Mouse (Mus musculus) midbrain, embryonic 13.5 days (tissue): ENCODE measurements at regions not wholly inside any gene's neighbourhood (a gene's known extent, or its start where the extent isn't known, plus 50 kb on each side); places are given as distances from the start of the nearest gene placed in this dataset.

Source experiments
- ATAC-seq: fragments of 200-750 bp; cut with Nextera tagmentation; 2 replicates; pipeline ENCODE4 v1.8.0; 2017; ENCODE audit warnings: mild to moderate bottlenecking, moderate TSS enrichment, moderate library complexity
- H3K27ac ChIP-seq: fragments of 300-500 bp; sonication (generic); 2 replicates; pipeline ENCODE4 v1.5.1; 2015; ENCODE audit warnings: inconsistent platforms, mild to moderate bottlenecking, moderate library complexity
- H3K27me3 ChIP-seq: fragments of 300-500 bp; sonication (generic); 2 replicates; pipeline ENCODE4 v1.6.1; 2015; ENCODE audit warnings: mild to moderate bottlenecking, inconsistent platforms
- H3K36me3 ChIP-seq: fragments of 300-500 bp; sonication (generic); 2 replicates; pipeline ENCODE4 v1.6.1; 2015; ENCODE audit warnings: mild to moderate bottlenecking, inconsistent platforms
- H3K4me1 ChIP-seq: fragments of 300-500 bp; sonication (generic); replicated peaks from 2 replicates; pipeline ENCODE4 v1.6.1; 2015; ENCODE audit warnings: inconsistent platforms
- H3K4me2 ChIP-seq: fragments of 300-500 bp; sonication (generic); replicated peaks from 2 replicates; pipeline ENCODE4 v1.6.1; 2015; ENCODE audit warnings: moderate library complexity, mild to moderate bottlenecking, inconsistent platforms
- H3K4me3 ChIP-seq: fragments of 300-500 bp; sonication (generic); replicated peaks from 2 replicates; pipeline ENCODE4 v1.5.1; 2015; ENCODE audit warnings: mild to moderate bottlenecking, inconsistent platforms
- H3K9ac ChIP-seq: fragments of 300-500 bp; sonication (generic); replicated peaks from 2 replicates; pipeline ENCODE4 v1.6.1; 2015; ENCODE audit warnings: mild to moderate bottlenecking, inconsistent platforms
- H3K9me3 ChIP-seq: fragments of 300-500 bp; sonication (generic); 2 replicates; pipeline ENCODE4 v1.6.1; 2016; ENCODE audit warnings: mild to moderate bottlenecking, inconsistent platforms
- WGBS: fragments of 180-500 bp; shearing (Covaris S2); methylation state at CpG from one replicate; pipeline ENCODE4 v1.1.7; 2015; 5-methylcytosine and 5-hydroxymethylcytosine counted together

- Histone ChIP-seq H3K9ac (no peak overlapping the region), H3K9me3 (no peaks in the 10 kb centered on the region), H3K4me2 (no peak overlapping the region), H3K36me3 (no peaks in the 10 kb centered on the region), H3K27ac (no peak overlapping the region), H3K27me3 (no peaks in the 10 kb centered on the region), H3K4me3 (no peak overlapping the region), H3K4me1 (no peaks in the 10 kb centered on the region)
- ATAC-seq, result no peak
- WGBS, result 92% methylated on average over 1 of the region's 1 CpGs
Observed at GRCm38 (mm10) chr2:148549618-148550017, 106.3 kb upstream of the Cd93 start.

DNA sequence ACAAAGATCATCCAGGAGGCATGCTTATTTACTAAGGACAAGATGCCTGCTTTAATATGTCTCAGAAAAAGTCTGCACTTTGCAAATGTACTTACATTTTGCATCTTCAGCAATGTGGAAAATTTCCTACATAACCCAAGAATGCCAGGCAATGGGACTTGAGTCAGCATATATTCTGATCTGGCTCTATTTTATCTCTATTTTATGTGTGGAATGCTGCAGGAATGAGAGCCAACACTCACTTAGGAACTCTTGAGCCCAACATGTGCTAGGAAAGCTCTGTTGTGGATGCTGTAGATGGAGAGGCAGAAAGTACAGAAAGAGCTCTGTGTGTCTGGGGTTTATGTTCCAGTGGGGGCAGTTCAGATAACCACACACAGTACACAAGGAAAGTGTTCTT, 99.0 kb upstream of the Cd93 start:
- Histone ChIP-seq H3K27me3 (no peaks in the 10 kb centered on the region), H3K4me2 (no peak overlapping the region), H3K36me3 (no peaks in the 10 kb centered on the region), H3K9me3 (no peaks in the 10 kb centered on the region), H3K9ac (no peak overlapping the region), H3K27ac (no peak overlapping the region), H3K4me3 (no peak overlapping the region), H3K4me1 (no peaks in the 10 kb centered on the region)
- no peak for ATAC-seq

DNA sequence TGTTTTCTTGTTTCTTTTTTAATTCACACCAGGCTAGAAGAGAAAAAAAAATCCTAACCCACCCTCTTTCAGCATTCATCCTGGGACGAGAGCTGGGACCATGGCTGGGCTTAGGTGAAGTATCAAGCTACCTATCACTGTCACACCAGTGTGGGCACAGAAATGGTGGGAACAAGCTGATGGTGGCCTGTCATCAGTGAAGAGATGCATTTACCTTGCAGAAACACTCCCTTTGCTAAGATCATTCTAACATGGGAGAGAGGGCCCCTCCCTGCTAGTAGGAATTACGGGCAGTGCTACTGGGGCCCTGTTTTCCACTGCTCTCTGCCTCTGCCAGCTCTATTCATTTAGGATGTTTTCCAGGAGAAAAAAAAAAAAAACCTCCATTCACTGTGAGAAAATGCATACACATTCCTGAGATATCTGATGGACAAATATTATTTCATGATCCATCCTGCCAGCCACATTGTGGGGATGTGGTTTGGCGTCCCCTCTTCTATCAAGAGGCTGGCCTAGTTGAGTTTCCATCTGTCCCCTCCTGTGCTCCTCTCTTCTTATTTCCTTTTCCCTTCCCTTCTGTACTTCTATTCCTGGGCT, 94.6 kb upstream of the Cd93 start:
- no peaks in the 10 kb centered on the region for H3K4me1 ChIP-seq
- no peak for ATAC-seq
- H3K27ac ChIP-seq, result no peak overlapping the region
- WGBS, result 73% methylated on average over 3 of the region's 3 CpGs
- no peak overlapping the region for H3K4me2 ChIP-seq
- no peaks in the 10 kb centered on the region for H3K27me3 ChIP-seq
- no peaks in the 10 kb centered on the region for H3K36me3 ChIP-seq
- no peaks in the 10 kb centered on the region for H3K9me3 ChIP-seq
- no peak overlapping the region for H3K9ac ChIP-seq
- H3K4me3 ChIP-seq, result no peak overlapping the region

DNA sequence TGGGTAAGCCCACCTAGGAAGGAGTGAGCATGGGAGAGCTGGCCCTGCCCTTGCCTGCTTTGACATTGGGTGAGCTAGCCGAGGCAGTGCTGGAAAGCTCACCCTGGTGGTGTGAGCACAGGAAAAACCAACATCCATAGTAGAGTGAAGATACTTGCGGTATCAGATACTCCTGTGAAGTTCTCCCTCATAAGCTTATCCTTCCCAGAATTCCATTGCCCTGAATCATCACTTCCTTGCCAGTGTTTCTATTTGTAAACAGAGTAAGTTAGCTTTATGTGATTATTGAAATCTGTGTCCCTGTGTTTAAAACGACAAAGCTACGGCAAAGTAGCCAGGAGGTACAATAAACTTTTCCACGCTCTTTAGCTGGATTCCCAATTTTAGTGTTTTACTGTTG, 93.9 kb upstream of the Cd93 start:
- H3K27me3 ChIP-seq, result no peaks in the 10 kb centered on the region
- no peaks in the 10 kb centered on the region for H3K4me1 ChIP-seq
- H3K36me3 ChIP-seq, result no peaks in the 10 kb centered on the region
- no peak overlapping the region for H3K4me2 ChIP-seq
- no peaks in the 10 kb centered on the region for H3K9me3 ChIP-seq
- H3K4me3 ChIP-seq, result no peak overlapping the region
- H3K27ac ChIP-seq, result no peak overlapping the region
- ATAC-seq, result no peak
- WGBS, result 91% methylated on average over 5 of the region's 5 CpGs
- H3K9ac ChIP-seq, result no peak overlapping the region

- Histone ChIP-seq H3K27ac (no peak overlapping the region), H3K9me3 (no peaks in the 10 kb centered on the region), H3K9ac (no peak overlapping the region)
Observed at GRCm38 (mm10) chr2:148536608-148537007, 93.2 kb upstream of the Cd93 start.

DNA sequence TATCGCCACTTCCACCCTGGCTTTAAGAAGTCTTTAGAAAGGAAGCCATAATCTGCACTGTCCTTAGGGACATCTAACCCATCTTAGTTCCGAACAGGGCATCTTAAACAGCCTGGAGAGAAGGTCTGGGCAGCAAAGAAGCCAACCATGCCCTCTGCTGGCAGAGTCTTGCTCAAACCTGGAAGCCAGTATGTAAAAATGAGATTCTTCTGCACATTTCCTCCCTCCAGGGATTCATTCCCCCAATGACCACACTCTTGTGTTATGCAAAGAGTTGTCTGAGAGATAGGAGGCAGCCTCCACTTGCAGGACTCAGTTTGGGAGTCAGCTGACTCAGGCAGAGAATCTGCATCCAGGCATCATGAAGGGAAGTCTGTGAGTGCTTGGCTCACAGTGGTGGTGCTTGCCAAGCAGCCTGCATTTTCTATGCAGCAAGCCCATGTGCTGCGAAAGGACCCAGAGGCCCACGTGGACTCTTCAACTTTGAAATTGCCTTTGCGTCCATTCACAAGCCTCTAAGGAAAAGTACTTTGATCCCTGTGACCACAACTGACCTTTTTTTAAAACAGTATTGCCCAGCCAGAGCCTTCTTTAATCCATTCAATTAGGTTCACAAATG, 92.3 kb upstream of the Cd93 start:
- 46% methylated on average over 5 of the region's 5 CpGs for WGBS
- no peak overlapping the region for H3K27ac ChIP-seq
- H3K9me3 ChIP-seq, result no peaks in the 10 kb centered on the region
- H3K4me1 ChIP-seq, result no peaks in the 10 kb centered on the region
- no peak overlapping the region for H3K4me3 ChIP-seq
- no peaks in the 10 kb centered on the region for H3K27me3 ChIP-seq
- H3K4me2 ChIP-seq, result no peak overlapping the region
- H3K9ac ChIP-seq, result no peak overlapping the region
- no peaks in the 10 kb centered on the region for H3K36me3 ChIP-seq
- no peak for ATAC-seq

More at GRCm38 (mm10) chr2:148536608-148537007, 93.2 kb upstream of the Cd93 start:
- Histone ChIP-seq H3K4me3 (no peak overlapping the region), H3K27me3 (no peaks in the 10 kb centered on the region), H3K4me1 (no peaks in the 10 kb centered on the region), H3K4me2 (no peak overlapping the region), H3K36me3 (no peaks in the 10 kb centered on the region)
- ATAC-seq, result no peak
- 94% methylated on average over 3 of the region's 3 CpGs for WGBS

- WGBS, result 65% methylated on average over 4 of the region's 4 CpGs
- Histone ChIP-seq H3K27ac (no peak overlapping the region), H3K27me3 (no peaks in the 10 kb centered on the region), H3K9me3 (no peaks in the 10 kb centered on the region), H3K4me3 (no peak overlapping the region), H3K4me1 (no peaks in the 10 kb centered on the region), H3K9ac (no peak overlapping the region), H3K36me3 (no peaks in the 10 kb centered on the region), H3K4me2 (no peak overlapping the region)
- ATAC-seq, result no peak
Observed at GRCm38 (mm10) chr2:148532051-148532450, 88.7 kb upstream of the Cd93 start.

GRCm38 (mm10) chr2:148530546-148530945, 87.2 kb upstream of the Cd93 start:
- no peak for ATAC-seq
- Histone ChIP-seq H3K36me3 (no peaks in the 10 kb centered on the region), H3K9ac (no peak overlapping the region), H3K4me2 (no peak overlapping the region), H3K4me1 (no peaks in the 10 kb centered on the region), H3K27me3 (no peaks in the 10 kb centered on the region), H3K27ac (no peak overlapping the region), H3K4me3 (no peak overlapping the region), H3K9me3 (no peaks in the 10 kb centered on the region)
- WGBS, result 89% methylated on average over 4 of the region's 4 CpGs

DNA sequence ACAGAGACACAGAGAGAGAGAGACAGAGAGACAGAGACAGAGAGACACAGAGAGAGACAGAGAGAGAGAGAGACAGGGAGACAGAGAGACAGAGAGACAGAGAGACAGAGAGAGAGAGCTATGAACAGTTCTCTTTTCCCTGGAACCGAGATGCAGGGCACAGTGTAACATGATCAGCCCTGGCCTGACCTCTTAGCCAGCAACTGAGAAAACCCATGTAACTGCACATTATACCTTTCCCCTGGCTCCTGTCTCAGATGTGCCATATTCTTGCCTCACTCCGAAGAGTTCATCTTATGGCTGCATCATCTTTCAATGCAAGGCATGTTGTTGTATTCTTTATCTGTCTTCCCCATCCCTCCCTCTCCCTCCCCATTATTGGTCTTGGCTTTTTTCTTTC, 86.5 kb upstream of the Cd93 start:
- Histone ChIP-seq H3K9ac (no peak overlapping the region), H3K36me3 (no peaks in the 10 kb centered on the region), H3K4me2 (no peak overlapping the region), H3K4me3 (no peak overlapping the region), H3K27ac (no peak overlapping the region), H3K27me3 (no peaks in the 10 kb centered on the region), H3K9me3 (no peaks in the 10 kb centered on the region), H3K4me1 (no peaks in the 10 kb centered on the region)
- ATAC-seq, result no peak
- 81% methylated on average over 2 of the region's 2 CpGs for WGBS

DNA sequence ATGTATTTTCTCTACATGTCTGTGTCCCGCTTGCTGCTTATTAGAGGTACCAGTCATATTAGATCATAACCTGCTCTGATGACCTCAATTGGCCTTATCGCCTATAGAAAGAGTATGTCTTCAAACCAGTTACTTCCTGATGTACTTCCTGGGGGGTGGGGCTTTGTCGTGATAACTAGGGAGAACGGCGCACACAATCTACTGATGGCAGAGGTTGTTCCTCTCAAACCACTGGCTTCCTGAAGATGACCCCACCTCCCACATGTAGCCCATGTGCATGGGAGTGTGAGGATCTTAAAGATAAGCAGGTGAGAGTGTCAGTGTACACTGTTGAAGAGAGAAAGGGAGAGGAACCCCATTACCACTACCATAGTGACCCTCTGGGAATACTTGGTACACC, 84.4 kb upstream of the Cd93 start:
- ATAC-seq, result no peak
- Histone ChIP-seq H3K9ac (no peak overlapping the region), H3K36me3 (no peaks in the 10 kb centered on the region), H3K4me2 (no peak overlapping the region), H3K27me3 (no peaks in the 10 kb centered on the region), H3K4me3 (no peak overlapping the region), H3K9me3 (no peaks in the 10 kb centered on the region), H3K27ac (no peak overlapping the region), H3K4me1 (no peaks in the 10 kb centered on the region)
- 91% methylated on average over 5 of the region's 5 CpGs for WGBS

- Histone ChIP-seq H3K4me1 (no peaks in the 10 kb centered on the region), H3K4me3 (no peak overlapping the region), H3K27ac (no peak overlapping the region), H3K9me3 (no peaks in the 10 kb centered on the region), H3K9ac (no peak overlapping the region), H3K27me3 (no peaks in the 10 kb centered on the region), H3K36me3 (no peaks in the 10 kb centered on the region), H3K4me2 (no peak overlapping the region)
- no peak for ATAC-seq
- WGBS, result 89% methylated on average over 6 of the region's 6 CpGs
Observed at GRCm38 (mm10) chr2:148525496-148525895, 82.1 kb upstream of the Cd93 start.

GRCm38 (mm10) chr2:148523401-148523800, 80.0 kb upstream of the Cd93 start:
- Histone ChIP-seq H3K36me3 (no peaks in the 10 kb centered on the region), H3K4me3 (no peak overlapping the region), H3K4me1 (no peaks in the 10 kb centered on the region), H3K9me3 (no peaks in the 10 kb centered on the region), H3K4me2 (no peak overlapping the region), H3K27ac (no peak overlapping the region), H3K27me3 (no peaks in the 10 kb centered on the region), H3K9ac (no peak overlapping the region)
- WGBS, result 78% methylated on average over 3 of the region's 3 CpGs
- ATAC-seq, result no peak

DNA sequence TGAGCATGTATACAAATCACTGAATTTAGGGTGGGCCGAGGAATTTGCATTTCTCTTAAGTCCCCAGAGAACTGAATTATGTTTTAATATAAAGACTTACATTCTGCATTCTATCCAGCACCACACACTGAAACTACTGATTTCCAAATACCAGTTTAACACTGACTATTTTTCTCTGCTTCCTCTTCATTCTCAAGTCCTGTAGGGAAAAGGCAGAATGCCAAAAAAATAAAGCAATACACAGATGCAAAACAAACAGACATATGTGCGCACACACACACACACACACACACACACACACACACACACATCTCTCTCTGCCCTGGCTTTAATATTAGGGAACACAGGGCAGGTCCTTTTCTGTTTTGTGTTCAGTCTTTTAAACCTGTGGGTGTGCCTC, 79.6 kb upstream of the Cd93 start:
- no peak overlapping the region for H3K4me3 ChIP-seq
- no peak for ATAC-seq
- H3K27me3 ChIP-seq, result no peaks in the 10 kb centered on the region
- no peak overlapping the region for H3K27ac ChIP-seq
- 94% methylated on average over 2 of the region's 2 CpGs for WGBS
- H3K4me1 ChIP-seq, result no peaks in the 10 kb centered on the region
- H3K4me2 ChIP-seq, result no peak overlapping the region
- no peaks in the 10 kb centered on the region for H3K36me3 ChIP-seq
- H3K9me3 ChIP-seq, result no peaks in the 10 kb centered on the region
- no peak overlapping the region for H3K9ac ChIP-seq
